Mouse (Mus musculus) adrenal gland, adult 2 months (tissue): ENCODE measurements at regions not wholly inside any gene's neighbourhood (a gene's known extent, or its start where the extent isn't known, plus 50 kb on each side); places are given as distances from the start of the nearest gene placed in this dataset.
"Not testable (repeated sequence)": the region's sequence is repeated elsewhere in the genome, so short reads cannot be mapped to it uniquely, and the experiment has no call there.

ENCODE experiments used
- DNase-seq: peaks from one replicate; pipeline ENCODE4 v3.0.0; 2021

GRCm38 (mm10) chr14:52855339-52855738 is 359.8 kb upstream of the Olfr1507 start:
- not testable (repeated sequence) for DNase-seq

- not testable (repeated sequence) for DNase-seq
Measured at GRCm38 (mm10) chr14:52853598-52853997, 358.0 kb upstream of the Olfr1507 start.

- DNase-seq: not testable (repeated sequence)
Measured at GRCm38 (mm10) chr14:52847970-52848369, 352.4 kb upstream of the Olfr1507 start.

- DNase-seq: not testable (repeated sequence)
Measured at GRCm38 (mm10) chr14:52824005-52824404, 328.5 kb upstream of the Olfr1507 start.

- not testable (repeated sequence) for DNase-seq
Measured at GRCm38 (mm10) chr14:52821617-52822016, 326.1 kb upstream of the Olfr1507 start.

- not testable (repeated sequence) for DNase-seq
Measured at GRCm38 (mm10) chr14:52811128-52811415, 315.5 kb upstream of the Olfr1507 start.

GRCm38 (mm10) chr14:52810275-52811127 is 315.0 kb upstream of the Olfr1507 start:
- peak; percentile 54 for DNase-seq

- not testable (repeated sequence) for DNase-seq
Measured at GRCm38 (mm10) chr14:52801705-52802104, 306.2 kb upstream of the Olfr1507 start.

- not testable (repeated sequence) for DNase-seq
Measured at GRCm38 (mm10) chr14:52792600-52792999, 297.1 kb upstream of the Olfr1507 start.

GRCm38 (mm10) chr14:52791828-52792227 is 296.3 kb upstream of the Olfr1507 start:
- not testable (repeated sequence) for DNase-seq

GRCm38 (mm10) chr14:52782832-52783231 is 287.3 kb upstream of the Olfr1507 start:
- not testable (repeated sequence) for DNase-seq

- DNase-seq: not testable (repeated sequence)
Measured at GRCm38 (mm10) chr14:52775816-52776215, 280.3 kb upstream of the Olfr1507 start.

GRCm38 (mm10) chr14:52769450-52769849 is 273.9 kb upstream of the Olfr1507 start:
- not testable (repeated sequence) for DNase-seq

- DNase-seq: not testable (repeated sequence)
Measured at GRCm38 (mm10) chr14:52752159-52752558, 256.6 kb upstream of the Olfr1507 start.

- not testable (repeated sequence) for DNase-seq
Measured at GRCm38 (mm10) chr14:52726680-52727079, 231.1 kb upstream of the Olfr1507 start.

- DNase-seq: not testable (repeated sequence)
Measured at GRCm38 (mm10) chr14:52724988-52725387, 229.4 kb upstream of the Olfr1507 start.

GRCm38 (mm10) chr14:52720640-52721039 is 225.1 kb upstream of the Olfr1507 start:
- no peak for DNase-seq

- not testable (repeated sequence) for DNase-seq
Measured at GRCm38 (mm10) chr14:52700851-52701250, 205.3 kb upstream of the Olfr1507 start.

- DNase-seq: not testable (repeated sequence)
Measured at GRCm38 (mm10) chr14:52683636-52684035, 188.1 kb upstream of the Olfr1507 start.

GRCm38 (mm10) chr14:52654355-52654754 is 158.8 kb upstream of the Olfr1507 start:
- no peak for DNase-seq

- no peak for DNase-seq
Measured at GRCm38 (mm10) chr14:52638179-52638578, 142.6 kb upstream of the Olfr1507 start.

- DNase-seq: no peak
Measured at GRCm38 (mm10) chr14:52622184-52622583, 126.6 kb upstream of the Olfr1507 start.

- DNase-seq: no peak
Measured at GRCm38 (mm10) chr14:52580319-52580718, 84.8 kb upstream of the Olfr1507 start.

- DNase-seq: no peak
Measured at GRCm38 (mm10) chr14:52566920-52567319, 71.4 kb upstream of the Olfr1507 start.
